Mouse (Mus musculus): Measurements from ENCODE around the gene Slc10a7. TPM values are rescaled to one million over a fixed set of nuclear protein-coding genes. Genes with fewer than 3 reads are reported as not detected.

Gene Slc10a7
- total RNA-seq, 1 experiment from 2014 or later: 21.1 TPM

DNA sequence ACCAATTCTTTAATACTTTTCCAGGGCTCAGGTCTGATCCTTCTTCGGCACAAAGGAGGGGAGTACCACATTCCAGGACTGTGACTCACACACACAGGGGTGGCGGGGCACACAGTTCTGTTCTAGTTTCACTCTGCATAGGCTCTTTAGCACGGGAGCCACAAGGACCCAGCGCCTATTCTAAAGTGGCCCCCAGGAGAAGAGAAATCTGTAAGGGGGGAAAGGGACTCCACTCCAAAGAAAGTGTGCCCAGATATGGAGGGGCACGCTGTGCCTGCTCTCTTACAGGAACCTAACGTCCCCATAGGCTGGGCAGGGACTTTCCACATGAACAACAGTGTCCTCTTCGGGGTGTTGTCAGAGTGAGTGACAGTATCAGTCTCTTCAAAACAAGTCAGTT is 262.1 kb downstream of the Slc10a7 start:
- no peak for ATAC-seq (replicated peaks; ENCODE audit: low read depth, poor library complexity, severe bottlenecking)

DNA sequence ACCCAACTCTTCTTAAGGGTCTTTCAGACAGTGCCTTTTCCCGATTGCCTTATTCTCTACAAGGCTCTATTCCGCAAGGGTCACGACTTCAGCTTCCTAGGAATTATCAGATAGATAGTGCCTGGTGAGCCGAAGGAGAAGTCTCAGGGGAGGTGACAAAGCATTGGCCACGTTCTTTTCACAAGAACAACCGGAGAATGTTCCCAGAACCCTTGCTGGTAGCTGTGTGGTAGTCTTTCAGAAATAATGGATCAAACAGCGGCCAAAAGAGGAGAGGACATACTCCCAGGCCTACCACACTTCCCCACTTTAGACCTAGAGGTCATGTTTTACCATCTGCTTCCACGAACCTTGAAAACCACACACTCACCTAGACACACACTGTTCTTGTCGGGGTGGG is 267.7 kb downstream of the Slc10a7 start:
- no peak for ATAC-seq (replicated peaks; ENCODE audit: low read depth, poor library complexity, severe bottlenecking)

Other genes with a start within 250 kb of the Slc10a7 start
- not detected in 2 replicates for gene Pou4f2, start 72.7 kb upstream of the Slc10a7 start, total RNA-seq (2017)
- gene Rbmxl1, start 448 bp upstream of the Slc10a7 start, total RNA-seq (2017): 199 and 203 TPM in 2 replicates